Mouse (Mus musculus) intestine, embryonic 14.5 days (tissue): ENCODE results near the gene Tcf23. TPM values are rescaled to one million over a fixed set of nuclear protein-coding genes. Genes with fewer than 3 reads are reported as not detected.
A peak's percentile ranks its signal among the peaks of the same experiment; 100 is the strongest.

Experiments
- ATAC-seq: fragments of 200-750 bp; cut with Nextera tagmentation; replicated peaks from 2 replicates; pipeline ENCODE4 v1.8.0; 2017; ENCODE audit warnings: low read depth, moderate number of reproducible peaks, moderate TSS enrichment, moderate library complexity; ENCODE audit not compliant: low FRiP score, low TSS enrichment
- DNase-seq: peaks from one replicate; pipeline ENCODE4 v3.0.0-alpha.2; 2018; ENCODE audit warnings: low spot score
- H3K27ac ChIP-seq: fragments of 300-500 bp; sonication (generic); 2 replicates; pipeline ENCODE4 v1.5.1; 2014; ENCODE audit warnings: low read depth, mild to moderate bottlenecking, control low read depth
- H3K27me3 ChIP-seq: fragments of 300-500 bp; sonication (generic); replicated peaks from 2 replicates; pipeline ENCODE4 v1.6.1; 2014; ENCODE audit warnings: low read length, control low read depth; ENCODE audit not compliant: control insufficient read depth, insufficient read depth
- H3K36me3 ChIP-seq: fragments of 300-500 bp; sonication (generic); 2 replicates; pipeline ENCODE4 v1.6.1; 2014; ENCODE audit warnings: low read length, control low read depth; ENCODE audit not compliant: control insufficient read depth, insufficient read depth
- H3K4me1 ChIP-seq: fragments of 300-500 bp; sonication (generic); replicated peaks from 2 replicates; pipeline ENCODE4 v1.6.1; 2014; ENCODE audit warnings: low read length, control low read depth, mixed read lengths; ENCODE audit not compliant: control insufficient read depth, insufficient read depth
- H3K4me2 ChIP-seq: fragments of 300-500 bp; sonication (generic); 2 replicates; pipeline ENCODE4 v1.6.1; 2014; ENCODE audit warnings: low read length
- H3K4me3 ChIP-seq: fragments of 300-500 bp; sonication (generic); 2 replicates; pipeline ENCODE4 v1.5.1; 2014; ENCODE audit warnings: low read depth, low read length, control low read depth, mixed read lengths
- H3K9ac ChIP-seq: fragments of 300-500 bp; sonication (generic); 2 replicates; pipeline ENCODE4 v1.6.1; 2014; ENCODE audit warnings: mild to moderate bottlenecking, low read length
- H3K9me3 ChIP-seq: fragments of 300-500 bp; sonication (generic); 2 replicates; pipeline ENCODE4 v1.6.1; 2016; ENCODE audit warnings: low read length, control low read depth; ENCODE audit not compliant: control insufficient read depth
- WGBS: fragments of 180-500 bp; shearing (Covaris S2); extraction: QIAGEN DNeasy Blood & Tissue Kit; methylation state at CpG from one replicate; pipeline ENCODE4 v1.1.7; 2014; 5-methylcytosine and 5-hydroxymethylcytosine counted together
- polyA plus RNA-seq: library from polyadenylated mRNA; unstranded; fragments of >200 nt; fragmentation: Nextera tagmentation; extraction: Ambion mirVana; gene quantifications from 2 replicates; pipeline ENCODE4 v1.2.1, GENCODE M21; 2014

Gene Tcf23
- polyA plus RNA-seq, 1 experiment from 2014 or later = 0.68 TPM

DNA sequence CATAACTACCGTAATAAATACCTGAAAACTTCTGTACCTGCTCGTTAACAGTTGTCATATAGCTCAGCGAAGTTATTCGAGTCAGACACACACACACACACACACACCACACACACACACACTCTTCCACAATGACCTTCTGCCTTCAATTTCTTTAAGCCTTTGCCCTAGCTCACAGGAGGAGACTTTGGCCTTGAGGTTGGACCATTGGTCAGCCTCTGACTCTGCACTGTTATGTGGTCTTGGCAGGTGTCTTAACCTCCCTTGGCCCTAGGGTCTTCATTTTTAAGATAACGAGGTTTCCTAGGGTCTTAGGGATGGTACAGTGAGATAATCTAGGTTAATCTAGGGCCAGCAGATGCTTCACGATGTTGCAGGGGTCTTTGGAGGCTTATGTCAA is 24.1 kb upstream of the Tcf23 start:
- WGBS = 88% methylated on average over 6 of the region's 6 CpGs
- H3K27me3 ChIP-seq = peaks cover 18% of the 10 kb centered on the region
- H3K4me3 ChIP-seq = no peak overlapping the region
- 0 out of 2 replicates have a peak, but pooled peaks cover 2% of the 10 kb centered on the region for H3K4me1 ChIP-seq
- no peaks in the 10 kb centered on the region for H3K9me3 ChIP-seq
- ATAC-seq (no peak), DNase-seq (no peak)
- no peak overlapping the region for H3K27ac ChIP-seq
- H3K9ac ChIP-seq = no peak overlapping the region
- no peak overlapping the region for H3K4me2 ChIP-seq
- no peaks in the 10 kb centered on the region for H3K36me3 ChIP-seq

DNA sequence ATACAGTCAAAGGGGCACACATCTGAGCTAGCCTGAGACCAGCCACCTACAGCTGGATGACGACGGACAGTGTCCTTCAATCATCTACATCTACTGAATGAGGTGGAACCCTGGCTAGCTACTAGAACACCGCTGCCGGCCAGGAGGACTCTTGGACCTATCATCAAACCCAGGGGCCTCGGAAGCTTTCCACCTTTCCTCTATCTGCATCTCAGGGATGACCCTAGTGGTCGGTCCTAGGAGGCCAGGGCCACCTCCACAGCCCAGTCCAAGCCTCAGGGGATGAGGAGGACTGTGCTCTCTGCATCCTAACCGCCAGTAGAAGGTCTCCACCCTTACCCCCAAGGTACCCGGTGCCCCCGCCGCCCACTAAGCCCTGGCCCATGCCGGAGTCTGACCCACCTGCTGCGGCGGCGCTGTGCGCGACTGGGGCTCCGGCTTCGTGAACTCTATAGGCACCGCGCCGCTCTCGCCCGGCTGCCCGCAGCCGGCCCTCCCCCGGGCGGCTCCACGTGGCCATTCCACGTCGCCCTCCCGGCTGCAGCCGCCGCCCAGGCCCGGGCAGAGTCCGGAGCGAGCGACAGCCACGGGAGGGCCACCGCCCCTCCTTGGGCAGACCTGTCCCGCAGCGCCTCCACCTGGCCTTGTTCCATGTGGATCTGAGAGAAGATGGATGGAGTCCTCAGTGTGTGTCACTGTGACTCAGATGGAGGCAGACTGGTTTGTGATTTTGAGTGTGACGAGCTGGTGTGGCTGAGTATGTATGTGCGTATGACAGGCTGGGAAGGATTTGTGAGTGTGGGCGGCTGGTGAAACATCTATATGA is 23.3 kb upstream of the Tcf23 start, which contains the start of gene Cgref1:
Gene Cgref1, minus strand, starts transcription at position 636 of the 826 bp plus-strand sequence.
- 5% methylated on average over 42 of the region's 44 CpGs for WGBS
- peak; percentile 74 for DNase-seq
- Histone ChIP-seq H3K9ac (peak within 1 kb of the TSS; percentile 47), H3K4me3 (peak within 1 kb of the TSS; percentile 41), H3K4me1 (0 out of 2 replicates have a peak, but pooled peaks cover 6% of the 10 kb centered on the region), H3K27me3 (peaks cover 18% of the 10 kb centered on the region), H3K4me2 (peak within 1 kb of the TSS; percentile 75), H3K36me3 (no peaks in the 10 kb centered on the region), H3K9me3 (no peaks in the 10 kb centered on the region), H3K27ac (no peak within 1 kb of the TSS)
- peak; percentile 54 for ATAC-seq

DNA sequence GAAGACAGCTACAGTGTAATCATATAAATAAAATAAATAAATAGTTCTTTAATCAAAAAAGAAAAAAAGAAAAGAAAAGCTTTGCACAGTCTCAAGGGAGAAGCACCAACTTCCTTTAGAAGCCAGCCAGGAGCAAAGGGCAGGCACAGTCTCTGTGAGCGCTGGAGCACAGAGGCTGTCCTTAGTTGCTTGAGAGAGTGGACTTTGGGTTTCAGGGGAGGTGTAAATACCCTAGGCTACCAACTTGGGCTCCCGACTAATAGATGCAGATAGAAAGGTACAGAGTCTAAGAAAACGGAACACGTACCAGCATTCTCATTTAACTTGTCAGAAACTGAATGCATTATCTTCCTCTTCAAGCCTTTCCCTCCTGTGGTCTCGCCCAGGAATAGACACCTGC is 19.8 kb upstream of the Tcf23 start:
- Histone ChIP-seq H3K4me2 (no peak overlapping the region), H3K4me3 (no peak overlapping the region), H3K36me3 (peaks cover 14% of the 10 kb centered on the region), H3K27me3 (peaks cover 18% of the 10 kb centered on the region), H3K4me1 (peaks cover 10% of the 10 kb centered on the region; the same call in 1 of the 2 replicates), H3K27ac (no peak overlapping the region), H3K9ac (no peak overlapping the region), H3K9me3 (no peaks in the 10 kb centered on the region)
- 74% methylated on average over 5 of the region's 5 CpGs for WGBS
- no peak for ATAC-seq
- DNase-seq = no peak

DNA sequence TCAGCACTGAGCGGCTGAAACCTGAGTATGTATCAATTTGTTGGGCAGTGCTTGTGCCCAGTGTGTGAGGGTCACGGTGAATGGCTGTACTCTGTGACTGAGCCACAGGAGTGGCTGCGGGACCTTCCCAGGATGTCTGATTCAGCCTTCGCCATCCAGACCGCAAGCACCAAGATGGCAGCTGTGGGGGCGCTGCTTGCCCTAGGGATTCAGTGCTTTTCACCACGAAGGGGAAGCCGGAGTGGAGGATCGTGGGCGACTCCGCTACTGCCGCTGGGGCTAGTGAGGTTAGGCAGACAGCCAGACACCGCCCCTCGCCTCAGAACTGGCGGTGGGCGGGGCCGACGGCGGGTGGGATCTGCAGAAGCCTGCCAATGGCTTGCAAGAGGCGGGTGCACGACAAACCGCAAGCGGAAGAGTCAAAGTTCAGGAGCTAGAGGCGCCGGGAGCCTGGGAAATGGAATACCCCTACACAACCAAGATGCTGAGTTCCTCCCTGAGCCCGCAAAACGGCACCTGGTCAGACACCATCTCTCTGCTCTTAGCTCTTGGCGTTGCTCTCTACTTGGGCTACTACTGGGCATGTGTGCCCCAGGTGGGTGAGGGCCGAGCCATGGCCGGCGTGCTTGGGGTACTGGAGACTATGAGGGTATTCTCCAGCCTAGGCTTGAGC is 18.7 kb upstream of the Tcf23 start:
- Histone ChIP-seq H3K4me3 (peak overlapping the region; percentile 70), H3K27ac (peak overlapping the region; percentile 34; the same call in 1 of the 2 replicates), H3K27me3 (peaks cover 12% of the 10 kb centered on the region), H3K4me2 (peak overlapping the region; percentile 88), H3K9ac (peak overlapping the region; percentile 47), H3K4me1 (peaks cover 10% of the 10 kb centered on the region; the same call in 1 of the 2 replicates), H3K36me3 (peaks cover 26% of the 10 kb centered on the region), H3K9me3 (no peaks in the 10 kb centered on the region)
- under 1% methylated on average over 31 of the region's 31 CpGs for WGBS
- ATAC-seq = peak; percentile 64
- DNase-seq = peak; percentile 92

DNA sequence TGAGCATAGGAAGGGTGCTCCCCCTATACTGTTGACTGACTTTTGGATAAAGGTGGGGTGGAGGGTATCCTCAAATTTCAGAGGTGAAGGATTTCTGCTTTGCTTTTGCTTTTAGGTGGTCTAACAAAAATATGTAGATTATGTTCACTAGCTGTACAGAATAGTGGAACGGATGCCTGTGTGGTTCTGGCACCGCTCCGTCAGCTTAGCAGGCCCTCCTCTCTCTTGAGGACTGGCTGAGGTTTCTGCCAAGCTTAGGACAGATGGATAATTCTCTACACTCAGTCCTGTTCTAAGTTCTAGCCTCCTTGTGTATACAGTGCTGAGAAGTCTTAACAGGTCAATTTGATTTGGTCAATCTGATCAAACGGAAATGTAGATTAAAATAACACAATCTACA is 18.0 kb upstream of the Tcf23 start:
- ATAC-seq (0 out of 2 replicates have a peak, but pooled peaks have one; percentile 10), DNase-seq (no peak)
- Histone ChIP-seq H3K27ac (peak overlapping the region; percentile 34; the same call in 1 of the 2 replicates), H3K4me3 (peak overlapping the region; percentile 70), H3K4me2 (peak overlapping the region; percentile 88), H3K36me3 (peaks cover 32% of the 10 kb centered on the region), H3K4me1 (peaks cover 8% of the 10 kb centered on the region; the same call in 1 of the 2 replicates), H3K9me3 (no peaks in the 10 kb centered on the region), H3K9ac (no peak overlapping the region), H3K27me3 (peaks cover 7% of the 10 kb centered on the region; the same call in 1 of the 2 replicates)
- WGBS = 64% methylated on average over 4 of the region's 4 CpGs

DNA sequence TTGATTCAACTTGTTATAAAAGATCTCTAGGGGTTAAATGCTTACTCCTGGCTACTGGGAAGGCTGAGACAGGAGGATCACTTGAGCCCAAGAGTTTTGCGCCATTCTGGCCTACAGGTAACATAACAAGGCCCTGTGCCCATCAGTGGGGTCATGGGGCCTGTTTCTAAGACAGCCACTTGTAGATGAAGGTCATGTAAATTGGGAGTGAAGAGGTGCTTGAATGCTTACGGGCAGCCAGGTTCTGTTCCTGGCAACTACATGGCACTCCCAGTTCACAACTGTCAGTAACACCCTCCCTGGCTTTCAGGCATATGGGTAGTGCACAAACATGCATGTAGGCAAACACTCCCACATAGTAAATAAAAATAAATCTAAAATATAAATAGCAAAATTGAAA is 17.5 kb upstream of the Tcf23 start:
- Histone ChIP-seq H3K4me3 (no peak overlapping the region), H3K27ac (no peak overlapping the region)

DNA sequence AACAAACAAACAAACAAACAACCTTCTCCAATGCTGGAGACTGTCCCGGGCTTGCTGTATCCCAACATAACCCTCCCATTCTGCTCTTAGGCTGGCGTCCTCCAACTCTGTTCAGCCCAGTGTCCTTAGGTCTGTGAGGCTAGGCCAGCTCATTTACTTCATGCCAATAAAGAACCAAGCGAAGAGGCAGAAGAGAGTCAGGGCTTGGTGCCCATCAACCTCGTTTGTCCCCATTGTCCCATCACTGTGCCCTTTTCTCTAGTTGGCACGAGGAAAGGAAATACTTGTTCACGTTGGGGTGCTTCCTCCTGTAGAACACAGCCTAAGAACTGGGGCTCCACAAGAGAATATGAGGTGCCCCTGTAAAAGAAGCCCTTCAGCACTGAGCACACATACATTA is 16.8 kb upstream of the Tcf23 start:
- DNase-seq (no peak), ATAC-seq (no peak)
- H3K9ac ChIP-seq = no peak overlapping the region
- H3K4me2 ChIP-seq = no peak overlapping the region
- H3K4me1 ChIP-seq = peaks cover 8% of the 10 kb centered on the region; the same call in 1 of the 2 replicates
- no peaks in the 10 kb centered on the region for H3K9me3 ChIP-seq
- H3K4me3 ChIP-seq = no peak overlapping the region
- H3K36me3 ChIP-seq = peaks cover 40% of the 10 kb centered on the region
- H3K27me3 ChIP-seq = no peaks in the 10 kb centered on the region
- WGBS = 87% methylated on average over 6 of the region's 6 CpGs
- H3K27ac ChIP-seq = no peak overlapping the region

More for the DNA sequence above, 17.5 kb upstream of the Tcf23 start:
- WGBS = 87% methylated on average over 2 of the region's 2 CpGs
- Histone ChIP-seq H3K4me1 (peaks cover 8% of the 10 kb centered on the region; the same call in 1 of the 2 replicates), H3K9me3 (no peaks in the 10 kb centered on the region), H3K9ac (no peak overlapping the region), H3K36me3 (peaks cover 37% of the 10 kb centered on the region), H3K27me3 (peaks cover 4% of the 10 kb centered on the region; the same call in 1 of the 2 replicates), H3K4me2 (no peak overlapping the region)
- no peak for DNase-seq
- no peak for ATAC-seq

DNA sequence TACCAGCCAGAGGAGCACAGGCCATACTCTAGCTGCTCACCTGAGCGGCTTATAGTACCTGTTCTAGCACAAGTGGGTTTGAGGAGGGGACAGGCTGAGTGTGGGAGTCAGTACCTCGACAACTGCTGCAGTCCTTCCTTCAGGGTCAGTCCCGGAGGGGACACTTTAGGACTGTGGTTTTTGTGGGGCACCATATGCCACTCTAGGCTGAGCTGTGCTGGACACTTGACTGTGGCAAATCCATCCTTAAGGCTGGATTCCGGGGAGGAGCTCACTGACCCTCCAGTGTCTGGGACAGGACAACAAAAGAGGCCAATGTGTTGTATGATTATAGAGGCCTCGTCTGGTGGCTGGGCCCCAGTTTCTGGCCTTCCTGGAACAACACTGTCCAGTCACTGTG is 15.9 kb upstream of the Tcf23 start:
- peaks cover 40% of the 10 kb centered on the region for H3K36me3 ChIP-seq
- ATAC-seq = no peak
- 85% methylated on average over 5 of the region's 5 CpGs for WGBS

More for the DNA sequence above, 15.9 kb upstream of the Tcf23 start:
- Histone ChIP-seq H3K4me1 (peaks cover 8% of the 10 kb centered on the region; the same call in 1 of the 2 replicates), H3K27me3 (no peaks in the 10 kb centered on the region), H3K4me3 (no peak overlapping the region), H3K9ac (no peak overlapping the region), H3K4me2 (no peak overlapping the region), H3K9me3 (no peaks in the 10 kb centered on the region), H3K27ac (no peak overlapping the region)
- DNase-seq = no peak
